Mouse (Mus musculus): ENCODE data around the gene Aurka.
A peak's percentile ranks its signal among the peaks of the same experiment; 100 is the strongest.

The Aurka gene

GRCm38 (mm10) chr2:172381341-172381740 is 11.0 kb upstream of the Aurka start:
- DNase-seq: no peak

GRCm38 (mm10) chr2:172380513-172380912 is 10.2 kb upstream of the Aurka start:
- DNase-seq: no peak

GRCm38 (mm10) chr2:172378332-172378731 is 8.0 kb upstream of the Aurka start:
- peak; percentile 70 for DNase-seq

GRCm38 (mm10) chr2:172376999-172377515 is 6.7 kb upstream of the Aurka start:
- DNase-seq: peak; percentile 26

GRCm38 (mm10) chr2:172376551-172376950 is 6.2 kb upstream of the Aurka start:
- peak; percentile 21 for DNase-seq

GRCm38 (mm10) chr2:172371258-172371657 is 923 bp upstream of the Aurka start:
- DNase-seq: no peak

GRCm38 (mm10) chr2:172363176-172363575 is 7.2 kb downstream of the Aurka start:
- no peak for DNase-seq

- no peak for DNase-seq
Observed at GRCm38 (mm10) chr2:172355833-172356232, 14.5 kb downstream of the Aurka start.

- no peak for DNase-seq
Observed at GRCm38 (mm10) chr2:172354761-172355160, 15.6 kb downstream of the Aurka start.

- no peak for DNase-seq
Observed at GRCm38 (mm10) chr2:172353218-172353617, 17.1 kb downstream of the Aurka start.

GRCm38 (mm10) chr2:172350773-172351172 is 19.6 kb downstream of the Aurka start:
- peak; percentile 26 for DNase-seq

- DNase-seq: no peak
Observed at GRCm38 (mm10) chr2:172349776-172350175, 20.6 kb downstream of the Aurka start.

GRCm38 (mm10) chr2:172348297-172348950 is 21.9 kb downstream of the Aurka start:
- DNase-seq: peak; percentile 78

GRCm38 (mm10) chr2:172346933-172347611 is 23.3 kb downstream of the Aurka start:
- no peak for DNase-seq

- DNase-seq: peak; percentile 59
Observed at GRCm38 (mm10) chr2:172346034-172346929, 24.1 kb downstream of the Aurka start.

GRCm38 (mm10) chr2:172345258-172345738 is 25.0 kb downstream of the Aurka start, which contains the start of gene Fam210b:
Gene Fam210b (plus strand): TSS chr2:172345565.
- DNase-seq: peak; percentile 99

- no peak for DNase-seq
Observed at GRCm38 (mm10) chr2:172344669-172345068, 25.7 kb downstream of the Aurka start.

- DNase-seq: peak; percentile 30
Observed at GRCm38 (mm10) chr2:172343751-172344150, 26.6 kb downstream of the Aurka start.

GRCm38 (mm10) chr2:172341606-172342005 is 28.7 kb downstream of the Aurka start:
- DNase-seq: no peak

GRCm38 (mm10) chr2:172340936-172341335 is 29.4 kb downstream of the Aurka start:
- no peak for DNase-seq

GRCm38 (mm10) chr2:172338206-172338942 is 32.0 kb downstream of the Aurka start:
- no peak for DNase-seq

- peak; percentile 48 for DNase-seq
Observed at GRCm38 (mm10) chr2:172329179-172329578, 41.2 kb downstream of the Aurka start.

Measured in lung, postnatal 36 days (tissue).